ENCODE assay signal across 13 mouse cellular contexts in genomic region chr9:62876966-62877616, GRCm38 (mm10). TPM values are rescaled to one million over a fixed set of nuclear protein-coding genes. Genes with fewer than 3 reads are reported as not detected.
"Had no signal": no experiment of that assay in that cellular context is flagged by ENCODE, and none has a peak within 500 bp of the region (broad histone marks: within the 10 kb centered on the region; RNA-seq: fewer than 3 reads in every experiment).

No protein-coding gene starts in this region.

- H3K27ac ChIP-seq: kidney, postnatal 0 days; liver, embryonic 15.5 days; midbrain, embryonic 13.5 days; neural tube, embryonic 12.5 days; stomach, postnatal 0 days had no signal

- H3K4me1 ChIP-seq: midbrain, embryonic 13.5 days; neural tube, embryonic 12.5 days had no signal

- ATAC-seq: midbrain, embryonic 13.5 days had no signal

- DNase-seq: kidney, adult 11 months; kidney, adult 9 months; kidney, postnatal 36 days; lung, postnatal 10 days; lung, postnatal 4 days; thymus, postnatal 4 days had no signal

- H3K4me3 ChIP-seq: liver, embryonic 15.5 days; midbrain, embryonic 13.5 days; neural tube, embryonic 12.5 days had no signal

- H3K27me3 ChIP-seq: liver, embryonic 15.5 days; midbrain, embryonic 13.5 days; neural tube, embryonic 12.5 days had no signal

- H3K9ac ChIP-seq: liver, embryonic 15.5 days; lung, embryonic 14.5 days; midbrain, embryonic 13.5 days; neural tube, embryonic 12.5 days had no signal

RNA-seq across cellular contexts. Expression of gene Calml4, which starts 19.2 kb away (rescaled TPM):
- total RNA-seq: neutrophil, adult 5-6 weeks had no signal
